Mouse (Mus musculus) thymus, adult 2 months (tissue): Measurements from ENCODE around the gene Flt3. TPM values are rescaled to one million over a fixed set of nuclear protein-coding genes. Genes with fewer than 3 reads are reported as not detected.
A peak's percentile ranks its signal among the peaks of the same experiment; 100 is the strongest.

Experiments
- DNase-seq: peaks from one replicate; pipeline ENCODE4 v3.0.0; 2021
- H3K27ac ChIP-seq: fragments of 200-500 bp; 2 replicates; pipeline ENCODE4 v1.5.1; 2012; ENCODE audit warnings: low read length, control low read depth; ENCODE audit not compliant: control insufficient read depth, insufficient read depth
- H3K27me3 ChIP-seq: fragments of 200-500 bp; 2 replicates; pipeline ENCODE4 v1.6.1; 2012; ENCODE audit warnings: mild to moderate bottlenecking, low read length, moderate library complexity, mixed read lengths; ENCODE audit not compliant: control insufficient read depth, insufficient read depth
- H3K36me3 ChIP-seq: fragments of 200-500 bp; 2 replicates; pipeline ENCODE4 v1.6.1; 2012; ENCODE audit warnings: mild to moderate bottlenecking, low read length, moderate library complexity; ENCODE audit not compliant: control insufficient read depth, insufficient read depth
- H3K4me1 ChIP-seq: fragments of 200-500 bp; replicated peaks from 2 replicates; pipeline ENCODE4 v1.6.1; 2012; ENCODE audit warnings: low read length; ENCODE audit not compliant: control insufficient read depth, insufficient read depth
- H3K4me3 ChIP-seq: fragments of 200-500 bp; 2 replicates; pipeline ENCODE4 v1.5.1; 2012; ENCODE audit warnings: mild to moderate bottlenecking, low read length, control low read depth, moderate library complexity; ENCODE audit not compliant: control insufficient read depth, insufficient read depth
- CTCF ChIP-seq: fragments of 200-500 bp; IDR thresholded peaks from 2 replicates; pipeline ENCODE4 v1.5.1; 2012; ENCODE audit warnings: mild to moderate bottlenecking, control low read depth, low read length, moderate library complexity, borderline replicate concordance; ENCODE audit not compliant: control insufficient read depth, poor library complexity, insufficient read depth; ENCODE audit errors: extremely low read depth
- POLR2A ChIP-seq: fragments of 200-500 bp; IDR thresholded peaks from 2 replicates; pipeline ENCODE4 v1.6.1; 2012; ENCODE audit warnings: mild to moderate bottlenecking, low read length, control low read depth, moderate library complexity; ENCODE audit not compliant: control insufficient read depth, poor library complexity, insufficient read depth; ENCODE audit errors: extremely low read depth
- WGBS: fragments of 180-500 bp; shearing (Covaris S2); methylation state at CpG from one replicate; pipeline ENCODE4 v1.1.7; 2018; 5-methylcytosine and 5-hydroxymethylcytosine counted together
- polyA plus RNA-seq: library from polyadenylated mRNA; depleted of rRNA; stranded (reverse); fragments of >200 nt; gene quantifications from 2 replicates; pipeline ENCODE4 v1.2.3, GENCODE M21; 2012

Flt3 gene
- polyA plus RNA-seq, 1 experiment = 5.8 TPM

DNA sequence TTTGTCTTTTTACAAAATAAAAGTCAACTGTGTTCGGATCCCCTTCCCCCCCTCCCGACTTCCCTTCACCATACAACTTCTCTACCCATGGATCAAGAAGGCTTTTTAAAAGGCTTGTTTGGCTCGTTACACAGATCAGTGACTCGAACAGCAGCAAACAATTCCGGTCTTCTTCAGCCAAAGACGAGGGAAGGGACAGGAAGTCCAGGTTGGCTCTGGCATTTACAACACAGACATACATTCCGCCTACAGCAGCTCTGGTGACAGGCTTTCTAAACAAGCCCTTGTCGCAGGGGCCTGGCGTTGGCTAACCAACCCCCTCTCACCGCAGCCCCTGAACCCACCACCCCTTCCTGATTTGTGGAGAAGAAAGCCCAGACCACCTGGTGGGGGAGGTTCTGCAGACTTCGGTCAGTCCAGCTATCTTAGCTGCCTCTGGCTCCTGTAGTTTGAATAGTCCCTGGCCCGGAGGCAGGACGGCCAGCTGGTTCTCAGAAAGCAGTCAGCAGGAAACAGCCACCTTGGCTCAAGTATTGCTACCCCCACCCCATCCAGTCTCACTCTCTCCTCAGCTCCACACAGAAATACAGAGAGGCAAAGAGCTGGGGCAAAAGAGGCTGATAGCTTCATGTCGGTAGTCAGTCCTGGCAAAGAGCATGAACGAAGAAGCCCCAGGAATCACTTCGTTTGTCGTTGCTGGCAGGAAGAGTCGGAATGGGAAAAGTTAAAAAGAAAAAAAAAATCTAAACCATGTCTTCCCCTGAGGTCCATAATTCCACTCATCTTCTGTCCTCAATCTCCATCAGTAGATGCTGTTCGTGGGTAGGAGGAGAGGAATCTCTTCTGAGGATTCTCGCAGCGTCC lies 99.1 kb downstream of the Flt3 start:
- 8% methylated on average over 21 of the region's 21 CpGs for WGBS
- peaks cover 40% of the 10 kb centered on the region for H3K27me3 ChIP-seq
- no peak for DNase-seq
- H3K4me3 ChIP-seq = no peak overlapping the region
- H3K4me1 ChIP-seq = no peaks in the 10 kb centered on the region
- H3K27ac ChIP-seq = no peak overlapping the region
- TF ChIP-seq CTCF (no peak), POLR2A (no peak)
- H3K36me3 ChIP-seq = no peaks in the 10 kb centered on the region

DNA sequence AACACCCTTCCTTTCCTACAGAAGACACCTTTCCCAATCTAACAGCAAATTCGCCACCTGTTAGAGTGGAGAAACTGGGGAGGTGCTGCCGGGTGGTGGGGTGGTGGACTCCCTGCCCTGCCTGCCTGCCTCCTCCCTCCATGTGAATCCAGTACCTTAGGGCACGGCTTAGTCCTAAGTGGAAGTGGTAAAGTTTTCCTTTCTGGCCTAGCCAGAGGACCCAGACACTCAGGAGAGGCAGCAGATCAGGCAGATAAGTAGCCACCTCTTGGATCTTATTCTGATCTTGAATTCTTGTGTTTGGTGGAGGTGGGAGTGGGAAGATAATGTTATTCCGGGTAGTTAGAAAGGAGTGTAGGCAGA lies 100.3 kb downstream of the Flt3 start:
- Histone ChIP-seq H3K4me1 (no peaks in the 10 kb centered on the region), H3K36me3 (no peaks in the 10 kb centered on the region), H3K27me3 (peaks cover 31% of the 10 kb centered on the region), H3K27ac (no peak overlapping the region), H3K4me3 (no peak overlapping the region)
- WGBS = 12% methylated on average over 4 of the region's 4 CpGs
- no peak for DNase-seq
- TF ChIP-seq POLR2A (no peak), CTCF (no peak)

DNA sequence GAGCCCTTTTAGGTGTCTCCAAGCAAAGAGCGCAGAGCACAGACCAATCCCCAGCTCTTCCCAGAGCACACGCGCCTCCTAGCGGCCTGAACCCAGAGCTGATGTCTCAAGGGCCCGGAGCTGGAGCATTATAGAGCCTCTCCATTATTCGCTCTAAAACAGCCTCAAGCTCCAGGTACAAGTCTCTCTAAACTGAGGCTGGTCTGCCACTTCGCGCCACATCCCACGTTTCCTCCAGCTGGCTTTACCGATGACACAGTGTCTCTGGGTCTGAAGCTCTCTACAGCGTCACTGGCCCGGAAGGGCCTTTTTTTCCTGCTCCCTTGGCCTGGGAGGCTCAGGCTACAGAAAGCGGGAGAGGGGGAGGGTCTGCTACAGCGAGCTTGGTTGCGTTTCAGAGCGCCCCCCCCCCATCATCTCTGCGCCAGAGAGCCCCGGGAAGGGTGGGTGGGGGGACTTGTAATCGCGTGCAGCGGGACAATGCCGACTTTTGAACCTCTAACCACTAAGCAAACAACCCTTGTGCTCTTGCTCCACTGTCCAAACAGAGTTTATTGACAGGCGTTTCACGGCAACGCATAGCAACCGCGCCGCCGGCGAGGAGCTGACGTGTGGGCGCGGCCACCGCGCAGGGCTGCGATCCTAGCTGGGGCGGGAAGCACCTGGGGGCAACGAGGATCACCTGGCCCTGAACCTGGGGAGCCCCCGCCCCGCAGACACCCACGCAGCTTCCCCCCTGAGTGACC lies 100.9 kb downstream of the Flt3 start:
- H3K4me1 ChIP-seq = no peaks in the 10 kb centered on the region
- no peak overlapping the region for H3K4me3 ChIP-seq
- peak; percentile 52; the same call in 1 of the 2 replicates for TF ChIP-seq CTCF
- TF ChIP-seq POLR2A = no peak
- H3K27me3 ChIP-seq = peaks cover 29% of the 10 kb centered on the region
- no peak overlapping the region for H3K27ac ChIP-seq
- H3K36me3 ChIP-seq = no peaks in the 10 kb centered on the region
- DNase-seq = peak; percentile 37
- WGBS = 4% methylated on average over 41 of the region's 41 CpGs

DNA sequence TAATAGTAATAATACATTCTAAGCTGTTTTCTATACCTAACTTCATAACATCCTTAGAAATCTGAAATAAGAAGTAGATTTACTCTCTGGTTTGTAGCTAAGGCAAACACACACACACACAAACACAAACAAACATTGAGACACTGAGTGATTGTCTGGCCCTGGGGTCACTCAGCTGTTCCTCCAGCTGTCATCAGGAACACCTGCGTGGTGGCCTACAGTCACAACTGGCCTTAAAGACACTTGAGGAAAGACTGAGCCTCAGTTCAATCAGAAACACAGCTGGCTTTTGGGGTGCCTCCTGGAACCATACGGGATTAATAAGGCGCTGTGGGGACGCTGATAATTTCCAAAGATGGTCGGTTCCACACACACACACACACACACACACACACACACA lies 103.0 kb downstream of the Flt3 start:
- TF ChIP-seq CTCF (no peak), POLR2A (no peak)
- DNase-seq = no peak
- Histone ChIP-seq H3K36me3 (no peaks in the 10 kb centered on the region), H3K27me3 (peaks cover 25% of the 10 kb centered on the region), H3K27ac (no peak overlapping the region), H3K4me3 (no peak overlapping the region), H3K4me1 (no peaks in the 10 kb centered on the region)
- 74% methylated on average over 5 of the region's 5 CpGs for WGBS

DNA sequence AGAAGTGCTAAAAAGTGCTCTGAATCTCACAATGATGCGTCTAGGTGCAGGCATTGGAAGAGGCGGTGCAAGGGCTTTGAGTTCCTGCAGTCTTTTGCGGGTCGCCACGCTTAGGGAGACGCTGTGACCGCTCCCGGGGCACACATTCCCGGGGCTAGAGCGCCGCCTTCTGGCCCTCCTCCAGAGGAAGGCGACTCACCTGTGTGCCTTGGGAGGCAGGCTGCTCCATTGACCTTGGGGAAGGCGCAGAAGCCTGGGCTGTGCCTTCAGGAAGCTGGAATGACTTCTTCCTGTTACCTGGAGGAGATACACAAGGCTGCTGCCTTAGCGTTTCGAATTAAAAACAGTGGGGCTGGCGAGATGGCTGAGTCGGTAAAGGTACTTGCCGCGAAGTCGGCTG lies 106.2 kb downstream of the Flt3 start:
- TF ChIP-seq POLR2A (no peak), CTCF (no peak)
- whole genome bisulfite sequencing = 18% methylated on average over 20 of the region's 20 CpGs
- Histone ChIP-seq H3K36me3 (no peaks in the 10 kb centered on the region), H3K4me3 (no peak overlapping the region), H3K27me3 (no peaks in the 10 kb centered on the region; the same call in 1 of the 2 replicates), H3K27ac (no peak overlapping the region), H3K4me1 (no peaks in the 10 kb centered on the region)
- peak; percentile 19 for DNase-seq

DNA sequence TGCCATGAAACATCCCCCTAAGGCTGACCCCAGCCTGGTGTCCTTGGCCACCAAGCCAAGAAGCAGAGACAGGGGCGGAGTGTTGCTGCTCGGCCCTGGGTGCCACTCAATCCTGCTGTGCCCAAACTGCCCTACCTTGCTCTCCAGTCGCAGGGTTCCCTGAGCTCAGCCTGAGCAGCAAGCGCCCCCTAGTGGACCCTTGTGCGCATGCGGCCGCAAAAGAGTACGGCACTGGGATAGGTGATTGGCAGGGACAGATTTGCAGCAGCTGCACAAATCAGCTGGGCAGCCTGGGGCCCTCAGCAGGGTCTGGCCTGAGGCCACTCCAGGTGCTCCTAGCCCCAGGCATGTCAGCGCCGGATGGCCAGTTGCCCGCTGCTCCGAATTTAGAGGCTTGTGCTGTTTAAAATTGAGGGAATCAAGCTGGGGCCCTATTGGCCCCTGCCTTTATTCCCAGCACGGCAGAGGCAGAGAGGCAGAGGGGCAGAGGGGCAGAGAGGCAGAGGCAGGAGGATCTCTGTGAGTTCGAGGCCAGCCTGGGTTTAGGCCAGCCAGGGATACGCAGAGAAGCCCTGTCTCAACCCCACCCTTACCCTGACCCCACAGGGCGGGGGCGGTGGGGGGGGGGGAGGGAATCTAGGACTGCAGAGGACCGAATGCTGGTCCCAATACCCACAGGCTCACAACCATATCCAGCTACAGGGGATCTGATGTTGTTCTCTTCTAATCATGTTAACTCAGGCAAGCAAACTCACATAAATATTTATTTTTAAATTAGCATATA lies 107.0 kb downstream of the Flt3 start:
- no peak overlapping the region for H3K27ac ChIP-seq
- no peaks in the 10 kb centered on the region; the same call in 1 of the 2 replicates for H3K27me3 ChIP-seq
- no peaks in the 10 kb centered on the region for H3K4me1 ChIP-seq
- WGBS = 25% methylated on average over 18 of the region's 18 CpGs
- TF ChIP-seq POLR2A = no peak
- TF ChIP-seq CTCF = peak; percentile 95
- peak; percentile 61 for DNase-seq
- H3K36me3 ChIP-seq = no peaks in the 10 kb centered on the region
- H3K4me3 ChIP-seq = no peak overlapping the region
